ENCODE assay signal across 17 mouse cellular contexts in the genomic region with DNA sequence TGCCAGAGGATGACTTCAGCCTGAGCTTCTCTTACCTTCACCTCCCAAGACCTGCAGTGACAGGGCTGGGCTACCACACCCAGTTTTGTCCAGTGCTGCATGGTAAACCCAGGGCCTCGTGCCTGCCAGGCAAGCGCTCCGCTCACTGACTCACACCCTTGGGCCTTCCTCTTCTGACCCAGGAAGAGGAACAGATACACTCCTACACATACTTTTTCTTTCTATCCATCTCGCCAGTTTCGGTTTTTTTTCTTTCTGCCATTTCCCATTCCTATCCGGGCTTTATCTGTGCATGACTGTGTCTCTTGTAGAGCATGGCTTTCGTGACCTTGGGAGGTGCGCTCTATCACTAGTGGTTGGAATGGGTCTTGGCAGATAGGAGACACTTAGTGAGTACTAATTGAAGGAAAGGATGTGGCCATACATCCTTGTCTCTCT. TPM values are rescaled to one million over a fixed set of nuclear protein-coding genes. Genes with fewer than 3 reads are reported as not detected.
DNase-seq lines count a peak whose midpoint lies in the region; ATAC-seq lines count a peak whose summit lies in the region.
"Had no signal": no experiment of that assay in that cellular context is flagged by ENCODE, and none has a peak within 500 bp of the region (broad histone marks: within the 10 kb centered on the region; RNA-seq: fewer than 3 reads in every experiment).

No protein-coding gene starts in this region.

- peak; percentile 14 to 16 for DNase-seq in B cell, adult 2 months
- DNase-seq in hindbrain, embryonic 10.5 days (ENCODE audit: low spot score) = no peak
- no peak for DNase-seq in embryo, embryonic 11 days
- no peak for DNase-seq in cerebellum, adult 8-10 months
- DNase-seq: cerebellum, postnatal 14 days; gastrocnemius, postnatal 25 days; kidney, adult 9 months; thymus, postnatal 4 days had no signal

- peak; percentile 59 for ATAC-seq in liver, embryonic 12.5 days
- 0 out of 2 replicates have a peak, but pooled peaks have one; percentile 35 for ATAC-seq in monocyte, adult 5-6 weeks (replicated peaks; ENCODE audit: insufficient number of reproducible peaks, low FRiP score, low TSS enrichment, poor library complexity, severe bottlenecking)
- ATAC-seq: Patski had no signal

- H3K27ac ChIP-seq in brown adipose tissue, adult 24 weeks (replicated peaks; ENCODE audit: low read depth, low read length) = 0 out of 2 replicates have a peak overlapping the region, but pooled peaks have one; percentile 7
- H3K27ac ChIP-seq in liver, embryonic 12.5 days = no peak overlapping the region
- no peak overlapping the region for H3K27ac ChIP-seq in hindbrain, embryonic 10.5 days
- H3K27ac ChIP-seq: embryonic facial prominence, embryonic 10.5 days; hindbrain, embryonic 15.5 days; layer of hippocampus, adult 2 months; lung, embryonic 15.5 days had no signal

- H3K27me3 ChIP-seq in liver, embryonic 12.5 days (replicated peaks) = no peaks in the 10 kb centered on the region
- no peaks in the 10 kb centered on the region for H3K27me3 ChIP-seq in hindbrain, embryonic 10.5 days (ENCODE audit: insufficient read depth, poor library complexity, severe bottlenecking)
- H3K27me3 ChIP-seq: hindbrain, embryonic 15.5 days; lung, embryonic 15.5 days; Patski had no signal

- no peaks in the 10 kb centered on the region for H3K9me3 ChIP-seq in liver, embryonic 12.5 days (replicated peaks)
- H3K9me3 ChIP-seq in hindbrain, embryonic 10.5 days = no peaks in the 10 kb centered on the region
- H3K9me3 ChIP-seq: embryonic facial prominence, embryonic 10.5 days; hindbrain, embryonic 15.5 days; lung, embryonic 15.5 days had no signal

- no peak overlapping the region for H3K4me3 ChIP-seq in brown adipose tissue, adult 24 weeks (ENCODE audit: insufficient read depth, low read depth, low read length)
- H3K4me3 ChIP-seq in liver, embryonic 12.5 days = no peak overlapping the region
- no peak overlapping the region for H3K4me3 ChIP-seq in hindbrain, embryonic 10.5 days
- H3K4me3 ChIP-seq: embryonic facial prominence, embryonic 10.5 days; hindbrain, embryonic 15.5 days; layer of hippocampus, adult 2 months; lung, embryonic 15.5 days had no signal

- H3K4me1 ChIP-seq in brown adipose tissue, adult 24 weeks (ENCODE audit: control insufficient read depth, insufficient read depth, insufficient read length, low read length) = no peaks in the 10 kb centered on the region
- peaks cover 31% of the 10 kb centered on the region for H3K4me1 ChIP-seq in liver, embryonic 12.5 days
- H3K4me1 ChIP-seq in hindbrain, embryonic 10.5 days (replicated peaks) = no peaks in the 10 kb centered on the region
- H3K4me1 ChIP-seq: hindbrain, embryonic 15.5 days had no signal

- no peaks in the 10 kb centered on the region for H3K36me3 ChIP-seq in liver, embryonic 12.5 days
- no peaks in the 10 kb centered on the region for H3K36me3 ChIP-seq in hindbrain, embryonic 10.5 days
- H3K36me3 ChIP-seq: hindbrain, embryonic 15.5 days; lung, embryonic 15.5 days had no signal

- H3K4me2 ChIP-seq in liver, embryonic 12.5 days = no peak overlapping the region
- H3K4me2 ChIP-seq: hindbrain, embryonic 15.5 days; lung, embryonic 15.5 days; midbrain, embryonic 11.5 days had no signal

- H3K9ac ChIP-seq in liver, embryonic 12.5 days = no peak overlapping the region
- H3K9ac ChIP-seq: hindbrain, embryonic 15.5 days; lung, embryonic 15.5 days had no signal

- WGBS in liver, embryonic 12.5 days (ENCODE audit: insufficient replicate concordance) = 57% methylated on average over 8 of the region's 8 CpGs
- WGBS in hindbrain, embryonic 10.5 days = 91% methylated on average over 8 of the region's 8 CpGs

RNA-seq across cellular contexts. Expression of a gene that starts 23.8 kb away (rescaled TPM):
- 0.92 and 1.5 TPM in 2 replicates for polyA plus RNA-seq in brown adipose tissue, adult 24 weeks (2012; ENCODE audit: insufficient read depth, insufficient read length, missing spikeins)
- polyA plus RNA-seq in liver, embryonic 12.5 days (2016; fragmentation: Nextera tagmentation; extraction: Ambion mirVana) = 3.5 and 3.7 TPM in 2 replicates
- total RNA-seq in monocyte, adult 5-6 weeks (2017) = 1.5 to 3.0 TPM (median 2.9 TPM) in 3 replicates
- polyA plus RNA-seq in hindbrain, embryonic 10.5 days (2016; fragmentation: Nextera tagmentation; extraction: Ambion mirVana) = 4.2 and 4.7 TPM in 2 replicates

RNA-seq across cellular contexts. Expression of a gene that starts 24.0 kb away (rescaled TPM):
- 8.2 and 11.4 TPM in 2 replicates for polyA plus RNA-seq in brown adipose tissue, adult 24 weeks (2012; ENCODE audit: insufficient read depth, insufficient read length, missing spikeins)
- 13.3 and 16.5 TPM in 2 replicates for polyA plus RNA-seq in liver, embryonic 12.5 days (2016; fragmentation: Nextera tagmentation; extraction: Ambion mirVana)
- 3.3 to 7.3 TPM (median 3.7 TPM) in 3 replicates for total RNA-seq in monocyte, adult 5-6 weeks (2017)
- polyA plus RNA-seq in hindbrain, embryonic 10.5 days (2016; fragmentation: Nextera tagmentation; extraction: Ambion mirVana) = 30.6 and 35.6 TPM in 2 replicates

Comparison
In these comparisons a context has a peak if more than half of its experiments do, and no peak if none do; other contexts are left out.
1. DNase-seq: peak in B cell, adult 2 months (2 of 2); none in hindbrain, embryonic 10.5 days (single experiment), embryo, embryonic 11 days (single experiment) and cerebellum, adult 8-10 months (single experiment).